ENCODE assay signal across 8 mouse cellular contexts in genomic region chr11:88356598-88357290, GRCm38 (mm10).
A peak's percentile ranks its signal among the peaks of the same experiment; 100 is the strongest.
DNase-seq lines count a peak whose midpoint lies in the region; ATAC-seq and TF ChIP-seq lines count a peak whose summit lies in the region.

No protein-coding gene starts in this region.

- WGBS in embryonic facial prominence, embryonic 10.5 days = 63% methylated on average over 8 of the region's 8 CpGs
- WGBS in heart, embryonic 10.5 days = 48% methylated on average over 8 of the region's 8 CpGs
- WGBS in kidney, embryonic 16.5 days = 68% methylated on average over 8 of the region's 8 CpGs
- 51% methylated on average over 8 of the region's 8 CpGs for WGBS in limb, embryonic 14.5 days
- 33% methylated on average over 8 of the region's 8 CpGs for WGBS in midbrain, embryonic 13.5 days

- H3K27ac ChIP-seq in embryonic facial prominence, embryonic 10.5 days (replicated peaks) = peak overlapping the region; percentile 78
- H3K27ac ChIP-seq in heart, embryonic 10.5 days = peak overlapping the region; percentile 73; the same call in 1 of the 2 replicates
- H3K27ac ChIP-seq in kidney, embryonic 16.5 days (ENCODE audit: low read length) = 0 out of 2 replicates have a peak overlapping the region, but pooled peaks have one; percentile 8
- peak overlapping the region; percentile 65; the same call in 1 of the 2 replicates for H3K27ac ChIP-seq in limb, embryonic 14.5 days (replicated peaks; ENCODE audit: low read depth, low read length)
- peak overlapping the region; percentile 93 for H3K27ac ChIP-seq in midbrain, embryonic 13.5 days

- H3K36me3 ChIP-seq in embryonic facial prominence, embryonic 10.5 days (replicated peaks) = peaks cover 81% of the 10 kb centered on the region
- peaks cover 27% of the 10 kb centered on the region for H3K36me3 ChIP-seq in heart, embryonic 10.5 days
- H3K36me3 ChIP-seq in kidney, embryonic 16.5 days (ENCODE audit: insufficient read depth, low read length) = peaks cover 11% of the 10 kb centered on the region; the same call in 1 of the 2 replicates
- H3K36me3 ChIP-seq in limb, embryonic 14.5 days (ENCODE audit: control insufficient read depth, insufficient read depth, low read length) = peaks cover 8% of the 10 kb centered on the region
- peaks cover 29% of the 10 kb centered on the region for H3K36me3 ChIP-seq in midbrain, embryonic 13.5 days

- no peak overlapping the region for H3K4me2 ChIP-seq in kidney, embryonic 16.5 days (replicated peaks; ENCODE audit: low read depth, low read length)
- H3K4me2 ChIP-seq in limb, embryonic 14.5 days (replicated peaks; ENCODE audit: low read depth, low read length, severe bottlenecking) = peak overlapping the region; percentile 30
- peak overlapping the region; percentile 35 for H3K4me2 ChIP-seq in midbrain, embryonic 13.5 days (replicated peaks)

- TF ChIP-seq POLR2A in limb, embryonic 14.5 days (IDR thresholded peaks at IDR 0.05; ENCODE audit: borderline replicate concordance, extremely low read depth, insufficient read depth, insufficient read length) = no peak

- DNase-seq in cerebellum, postnatal 10 days = peak; percentile 89 to 92
- DNase-seq in cerebellum, adult 8-10 months = no peak
- DNase-seq in embryonic facial prominence, embryonic 10.5 days (ENCODE audit: low spot score) = peak; percentile 86
- DNase-seq in heart, embryonic 10.5 days (ENCODE audit: low spot score) = peak; percentile 87
- DNase-seq in limb, embryonic 14.5 days (ENCODE audit: low spot score) = peak; percentile 79
- DNase-seq in testis, postnatal 14 days (ENCODE audit: low spot score) = peak; percentile 80

- H3K4me1 ChIP-seq in embryonic facial prominence, embryonic 10.5 days = peaks cover 30% of the 10 kb centered on the region
- H3K4me1 ChIP-seq in heart, embryonic 10.5 days = peaks cover 71% of the 10 kb centered on the region
- H3K4me1 ChIP-seq in kidney, embryonic 16.5 days (ENCODE audit: insufficient read depth, low read length) = peaks cover 36% of the 10 kb centered on the region
- peaks cover 16% of the 10 kb centered on the region for H3K4me1 ChIP-seq in limb, embryonic 14.5 days (ENCODE audit: control insufficient read depth, insufficient read depth, low read length)
- peaks cover 64% of the 10 kb centered on the region for H3K4me1 ChIP-seq in midbrain, embryonic 13.5 days (replicated peaks)

- no peak overlapping the region for H3K9ac ChIP-seq in kidney, embryonic 16.5 days (replicated peaks; ENCODE audit: low read length)
- H3K9ac ChIP-seq in limb, embryonic 14.5 days (ENCODE audit: low read depth, low read length, severe bottlenecking) = no peak overlapping the region
- H3K9ac ChIP-seq in midbrain, embryonic 13.5 days (replicated peaks) = no peak overlapping the region

- peak; percentile 82 for ATAC-seq in kidney, embryonic 16.5 days (ENCODE audit: low FRiP score, low TSS enrichment)
- peak; percentile 83 for ATAC-seq in limb, embryonic 14.5 days (ENCODE audit: low FRiP score, low read depth)
- ATAC-seq in midbrain, embryonic 13.5 days = peak; percentile 97

- no peak overlapping the region for H3K4me3 ChIP-seq in embryonic facial prominence, embryonic 10.5 days
- 0 out of 2 replicates have a peak overlapping the region, but pooled peaks have one; percentile 2 for H3K4me3 ChIP-seq in heart, embryonic 10.5 days
- H3K4me3 ChIP-seq in kidney, embryonic 16.5 days (ENCODE audit: low read length) = no peak overlapping the region
- H3K4me3 ChIP-seq in limb, embryonic 14.5 days (replicated peaks; ENCODE audit: low read length) = no peak overlapping the region
- H3K4me3 ChIP-seq in midbrain, embryonic 13.5 days (replicated peaks) = no peak overlapping the region

- no peaks in the 10 kb centered on the region for H3K9me3 ChIP-seq in embryonic facial prominence, embryonic 10.5 days
- no peaks in the 10 kb centered on the region for H3K9me3 ChIP-seq in heart, embryonic 10.5 days
- H3K9me3 ChIP-seq in kidney, embryonic 16.5 days (ENCODE audit: low read length) = no peaks in the 10 kb centered on the region
- no peaks in the 10 kb centered on the region for H3K9me3 ChIP-seq in limb, embryonic 14.5 days (ENCODE audit: control insufficient read depth, low read length)
- no peaks in the 10 kb centered on the region for H3K9me3 ChIP-seq in midbrain, embryonic 13.5 days

- no peaks in the 10 kb centered on the region for H3K27me3 ChIP-seq in embryonic facial prominence, embryonic 10.5 days (replicated peaks; ENCODE audit: low read depth, poor library complexity, severe bottlenecking)
- H3K27me3 ChIP-seq in heart, embryonic 10.5 days (ENCODE audit: insufficient read depth, poor library complexity, severe bottlenecking) = no peaks in the 10 kb centered on the region
- H3K27me3 ChIP-seq in kidney, embryonic 16.5 days (ENCODE audit: insufficient read depth, low read length) = no peaks in the 10 kb centered on the region
- no peaks in the 10 kb centered on the region for H3K27me3 ChIP-seq in limb, embryonic 14.5 days (ENCODE audit: control insufficient read depth, insufficient read depth, low read length)
- no peaks in the 10 kb centered on the region for H3K27me3 ChIP-seq in midbrain, embryonic 13.5 days

Comparison
In these comparisons a context has a peak if more than half of its experiments do, and no peak if none do; other contexts are left out.
1. H3K27ac ChIP-seq: peak in every context shown above with its lines; median percentile 93 in midbrain, embryonic 13.5 days; 78 in embryonic facial prominence, embryonic 10.5 days; 73 in heart, embryonic 10.5 days; 65 in limb, embryonic 14.5 days; 8 in kidney, embryonic 16.5 days.